Mouse (Mus musculus) midbrain, embryonic 10.5 days (tissue): ENCODE measurements around the gene Wdr34. TPM values are rescaled to one million over a fixed set of nuclear protein-coding genes. Genes with fewer than 3 reads are reported as not detected.
"Not testable (repeated sequence)": the region's sequence is repeated elsewhere in the genome, so short reads cannot be mapped to it uniquely, and the experiment has no call there.

ENCODE experiments used
- DNase-seq: peaks from one replicate; pipeline ENCODE4 v3.0.0-alpha.2; 2017; ENCODE audit warnings: low spot score
- H3K27ac ChIP-seq: fragments of 300-500 bp; sonication (generic); replicated peaks from 2 replicates; pipeline ENCODE4 v1.5.1; 2016; ENCODE audit warnings: mild to moderate bottlenecking
- H3K27me3 ChIP-seq: fragments of 300-500 bp; sonication (generic); 2 replicates; pipeline ENCODE4 v1.6.1; 2016; ENCODE audit warnings: low read depth, mild to moderate bottlenecking; ENCODE audit not compliant: poor library complexity, severe bottlenecking
- H3K36me3 ChIP-seq: fragments of 300-500 bp; sonication (generic); 2 replicates; pipeline ENCODE4 v1.6.1; 2016; ENCODE audit warnings: mild to moderate bottlenecking, moderate library complexity
- H3K4me1 ChIP-seq: fragments of 300-500 bp; sonication (generic); 2 replicates; pipeline ENCODE4 v1.6.1; 2016
- H3K4me3 ChIP-seq: fragments of 300-500 bp; sonication (generic); 2 replicates; pipeline ENCODE4 v1.5.1; 2016; ENCODE audit warnings: mild to moderate bottlenecking, moderate library complexity
- H3K9me3 ChIP-seq: fragments of 300-500 bp; sonication (generic); replicated peaks from 2 replicates; pipeline ENCODE4 v1.6.1; 2016; ENCODE audit warnings: mild to moderate bottlenecking
- WGBS: fragments of 180-500 bp; shearing (Covaris S2); methylation state at CpG from one replicate; pipeline ENCODE4 v1.1.7; 2016; 5-methylcytosine and 5-hydroxymethylcytosine counted together
- polyA plus RNA-seq: library from polyadenylated mRNA; unstranded; fragments of >200 nt; fragmentation: Nextera tagmentation; extraction: Ambion mirVana; gene quantifications from 2 replicates; pipeline ENCODE4 v1.2.1, GENCODE M21; 2016

Gene Wdr34
- polyA plus RNA-seq, 1 experiment from 2014 or later: 26.6 TPM

- H3K27ac ChIP-seq: peak overlapping the region; percentile 95
- under 1% methylated on average over 40 of the region's 40 CpGs for WGBS
- H3K4me1 ChIP-seq: peaks cover 57% of the 10 kb centered on the region
- H3K9me3 ChIP-seq: no peaks in the 10 kb centered on the region
- peak; percentile 79 for DNase-seq
- H3K4me3 ChIP-seq: peak overlapping the region; percentile 71
- H3K27me3 ChIP-seq: no peaks in the 10 kb centered on the region
- peaks cover under 1% of the 10 kb centered on the region; the same call in 1 of the 2 replicates for H3K36me3 ChIP-seq
Measured at GRCm38 (mm10) chr2:30062249-30063093, 13.8 kb upstream of the Wdr34 start.

- no peaks in the 10 kb centered on the region for H3K36me3 ChIP-seq
- peak; percentile 89 for DNase-seq
- peak overlapping the region; percentile 95 for H3K27ac ChIP-seq
- H3K27me3 ChIP-seq: no peaks in the 10 kb centered on the region
- peaks cover 64% of the 10 kb centered on the region for H3K4me1 ChIP-seq
- H3K9me3 ChIP-seq: no peaks in the 10 kb centered on the region
- WGBS: 10% methylated on average over 37 of the region's 37 CpGs
- peak overlapping the region; percentile 71 for H3K4me3 ChIP-seq
Measured at GRCm38 (mm10) chr2:30061215-30062166, 12.8 kb upstream of the Wdr34 start.

- Histone ChIP-seq H3K4me1 (peaks cover 37% of the 10 kb centered on the region), H3K9me3 (no peaks in the 10 kb centered on the region), H3K36me3 (no peaks in the 10 kb centered on the region), H3K27me3 (no peaks in the 10 kb centered on the region), H3K4me3 (no peak overlapping the region), H3K27ac (no peak overlapping the region)
- 43% methylated on average over 5 of the region's 5 CpGs for WGBS
- DNase-seq: peak; percentile 50
Measured at GRCm38 (mm10) chr2:30058418-30058817, 9.7 kb upstream of the Wdr34 start.

- H3K4me3 ChIP-seq: no peak within 1 kb of the TSS
- peaks cover 27% of the 10 kb centered on the region for H3K4me1 ChIP-seq
- H3K27ac ChIP-seq: no peak within 1 kb of the TSS
- peaks cover 4% of the 10 kb centered on the region; the same call in 1 of the 2 replicates for H3K27me3 ChIP-seq
- no peaks in the 10 kb centered on the region for H3K9me3 ChIP-seq
- no peaks in the 10 kb centered on the region for H3K36me3 ChIP-seq
- peak; percentile 47 for DNase-seq
- 46% methylated on average over 12 of the region's 12 CpGs for WGBS
Measured at GRCm38 (mm10) chr2:30057223-30057904, 8.7 kb upstream of the Wdr34 start, which contains the start of gene Set. Gene Set (plus strand): TSS chr2:30057378.

GRCm38 (mm10) chr2:30056736-30057135 lies 8.1 kb upstream of the Wdr34 start:
- Histone ChIP-seq H3K27me3 (peaks cover 4% of the 10 kb centered on the region; the same call in 1 of the 2 replicates), H3K4me3 (no peak overlapping the region), H3K4me1 (peaks cover 24% of the 10 kb centered on the region), H3K27ac (no peak overlapping the region), H3K9me3 (no peaks in the 10 kb centered on the region), H3K36me3 (no peaks in the 10 kb centered on the region)
- WGBS: 84% methylated on average over 3 of the region's 3 CpGs
- no peak for DNase-seq

GRCm38 (mm10) chr2:30055310-30055709 lies 6.6 kb upstream of the Wdr34 start:
- not testable (repeated sequence) for DNase-seq, H3K27ac ChIP-seq, H3K9me3 ChIP-seq, H3K36me3 ChIP-seq, H3K4me3 ChIP-seq, H3K27me3 ChIP-seq
- peaks cover 15% of the 10 kb centered on the region for H3K4me1 ChIP-seq
- 95% methylated on average over 3 of the region's 3 CpGs for WGBS

GRCm38 (mm10) chr2:30051992-30052761 lies 3.5 kb upstream of the Wdr34 start:
- Histone ChIP-seq H3K27me3 (peaks cover 4% of the 10 kb centered on the region; the same call in 1 of the 2 replicates), H3K4me1 (peaks cover 14% of the 10 kb centered on the region), H3K4me3 (no peak overlapping the region), H3K36me3 (no peaks in the 10 kb centered on the region), H3K9me3 (no peaks in the 10 kb centered on the region), H3K27ac (no peak overlapping the region)
- DNase-seq: no peak
- WGBS: 58% methylated on average over 6 of the region's 6 CpGs

- 93% methylated on average over 3 of the region's 3 CpGs for WGBS
- Histone ChIP-seq H3K36me3 (peaks cover 7% of the 10 kb centered on the region), H3K4me3 (no peak overlapping the region), H3K27me3 (peaks cover 4% of the 10 kb centered on the region; the same call in 1 of the 2 replicates), H3K4me1 (peaks cover 10% of the 10 kb centered on the region; the same call in 1 of the 2 replicates), H3K27ac (peak overlapping the region; percentile 98; the same call in 1 of the 2 replicates), H3K9me3 (no peaks in the 10 kb centered on the region)
- DNase-seq: no peak
Measured at GRCm38 (mm10) chr2:30049831-30050230, 1.1 kb upstream of the Wdr34 start.

- no peaks in the 10 kb centered on the region for H3K9me3 ChIP-seq
- H3K4me1 ChIP-seq: peaks cover 10% of the 10 kb centered on the region; the same call in 1 of the 2 replicates
- H3K4me3 ChIP-seq: peak overlapping the region; percentile 66
- peaks cover 11% of the 10 kb centered on the region for H3K36me3 ChIP-seq
- H3K27me3 ChIP-seq: peaks cover 4% of the 10 kb centered on the region; the same call in 1 of the 2 replicates
- no peak for DNase-seq
- 65% methylated on average over 11 of the region's 11 CpGs for WGBS
- peak overlapping the region; percentile 98 for H3K27ac ChIP-seq
Measured at GRCm38 (mm10) chr2:30048101-30048501, 580 bp downstream of the Wdr34 start.

- H3K4me3 ChIP-seq: no peak overlapping the region
- peaks cover 11% of the 10 kb centered on the region for H3K36me3 ChIP-seq
- H3K27ac ChIP-seq: no peak overlapping the region
- DNase-seq: no peak
- H3K27me3 ChIP-seq: no peaks in the 10 kb centered on the region
- H3K9me3 ChIP-seq: no peaks in the 10 kb centered on the region
- WGBS: 96% methylated on average over 6 of the region's 6 CpGs
- peaks cover 17% of the 10 kb centered on the region for H3K4me1 ChIP-seq
Measured at GRCm38 (mm10) chr2:30047127-30047526, 1.6 kb downstream of the Wdr34 start.

GRCm38 (mm10) chr2:30044550-30044949 lies 4.1 kb downstream of the Wdr34 start:
- 90% methylated on average over 5 of the region's 5 CpGs for WGBS

More at GRCm38 (mm10) chr2:30044550-30044949, 4.1 kb downstream of the Wdr34 start:
- Histone ChIP-seq H3K36me3 (peaks cover 14% of the 10 kb centered on the region), H3K27me3 (no peaks in the 10 kb centered on the region), H3K27ac (no peak overlapping the region), H3K9me3 (no peaks in the 10 kb centered on the region), H3K4me1 (peaks cover 17% of the 10 kb centered on the region), H3K4me3 (no peak overlapping the region)
- DNase-seq: no peak
